Mouse (Mus musculus): ENCODE measurements around the gene Teddm1b. TPM values are rescaled to one million over a fixed set of nuclear protein-coding genes. Genes with fewer than 3 reads are reported as not detected.
A peak's percentile ranks its signal among the peaks of the same experiment; 100 is the strongest.
"Not testable (repeated sequence)": the region's sequence is repeated elsewhere in the genome, so short reads cannot be mapped to it uniquely, and the experiment has no call there.

The Teddm1b gene
- polyA plus RNA-seq (2017; shearing (Covaris generic)): under 1 TPM in 1 of 3 experiments, not detected in 2; 0.46 TPM

DNA sequence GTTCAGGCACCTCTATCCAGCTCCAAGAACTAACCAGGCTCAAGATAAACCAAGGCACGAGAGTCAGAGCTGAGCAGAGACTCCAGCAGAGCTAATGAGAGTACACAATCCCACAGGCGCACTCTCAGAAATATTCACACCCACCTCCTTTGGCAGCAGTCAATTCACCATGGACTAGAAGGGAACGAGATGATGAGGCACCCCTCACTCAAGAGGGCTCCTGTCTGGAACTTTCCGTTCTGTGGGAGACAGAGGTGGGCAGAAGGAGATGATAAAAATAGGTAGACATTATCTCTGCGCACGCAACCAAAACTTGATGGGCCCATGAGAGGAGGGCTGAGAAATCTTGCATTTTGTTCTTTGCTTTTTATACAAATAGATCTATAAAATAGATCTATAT lies at the start of gene Teddm1b:
TSS of gene Teddm1b (plus strand) at position 301 of the 400 bp plus-strand sequence.
- no peak for ATAC-seq

DNA sequence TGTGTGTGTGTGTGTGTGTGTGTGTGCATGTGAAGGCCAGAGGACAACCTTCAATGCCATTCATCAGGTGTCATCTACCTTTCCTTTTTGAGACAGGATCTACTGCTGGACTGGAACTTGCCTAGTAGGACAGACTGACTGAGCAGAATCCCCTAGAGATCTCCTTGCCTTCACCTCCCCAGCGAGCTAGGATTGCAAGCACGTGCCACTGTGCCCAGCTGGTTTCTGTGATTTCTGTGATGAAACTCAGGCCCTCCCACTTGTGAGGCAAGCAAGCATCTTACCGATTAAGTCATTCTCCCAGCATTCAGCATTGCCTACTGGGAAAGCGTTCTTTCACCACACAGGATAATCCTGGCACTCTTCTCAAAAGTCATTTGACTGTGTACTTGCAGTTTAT lies 43.4 kb upstream of the Teddm1b start:
- no peak for ATAC-seq

DNA sequence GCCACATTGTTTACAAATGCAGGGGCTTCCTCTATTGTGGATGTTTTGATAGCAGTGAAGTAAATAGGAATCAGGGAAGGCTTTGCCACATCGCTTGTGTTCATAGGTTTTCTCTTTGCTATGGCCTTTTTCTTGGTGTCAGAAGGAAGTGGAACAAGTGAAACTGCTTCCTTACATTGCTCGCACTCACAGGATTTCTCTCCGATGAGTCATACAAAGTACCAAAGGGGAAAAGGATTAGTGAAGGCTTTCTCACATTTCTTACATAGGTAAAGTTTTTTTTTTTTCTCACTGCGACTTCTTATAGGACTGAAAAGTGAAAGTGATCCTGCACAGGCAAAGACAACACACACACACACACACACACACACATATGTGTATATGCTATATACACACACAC lies 38.1 kb upstream of the Teddm1b start:
- ATAC-seq: no peak

DNA sequence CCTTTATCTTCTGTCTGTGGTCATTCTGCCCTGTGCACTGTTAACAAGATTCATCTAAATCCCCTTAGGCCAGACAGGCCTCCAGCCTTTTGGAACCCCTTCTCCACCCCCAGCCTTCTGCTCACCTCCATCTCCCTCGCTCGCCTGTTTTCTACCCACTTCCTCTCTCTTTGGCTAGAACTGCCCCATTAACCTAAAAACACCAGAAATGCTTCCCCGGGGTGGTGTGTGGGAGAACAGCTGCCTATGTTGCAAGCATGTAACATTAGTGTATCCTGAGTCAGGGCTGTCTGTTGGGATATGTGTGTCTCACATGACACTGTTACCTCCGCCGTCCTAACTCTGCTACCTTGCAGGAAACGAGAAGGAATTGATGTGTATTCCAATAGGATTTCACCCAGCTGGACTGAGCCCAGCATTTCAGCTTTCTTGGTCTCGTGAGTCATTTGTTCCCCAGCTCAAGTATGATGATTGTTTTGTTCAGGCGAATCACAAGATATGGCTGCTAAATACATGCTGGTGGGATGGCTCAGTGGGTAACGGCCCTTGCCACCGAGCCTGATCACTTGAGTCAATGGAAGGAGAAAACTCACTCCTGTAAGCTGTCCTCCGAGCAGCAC lies 31.9 kb upstream of the Teddm1b start:
- no peak for ATAC-seq

DNA sequence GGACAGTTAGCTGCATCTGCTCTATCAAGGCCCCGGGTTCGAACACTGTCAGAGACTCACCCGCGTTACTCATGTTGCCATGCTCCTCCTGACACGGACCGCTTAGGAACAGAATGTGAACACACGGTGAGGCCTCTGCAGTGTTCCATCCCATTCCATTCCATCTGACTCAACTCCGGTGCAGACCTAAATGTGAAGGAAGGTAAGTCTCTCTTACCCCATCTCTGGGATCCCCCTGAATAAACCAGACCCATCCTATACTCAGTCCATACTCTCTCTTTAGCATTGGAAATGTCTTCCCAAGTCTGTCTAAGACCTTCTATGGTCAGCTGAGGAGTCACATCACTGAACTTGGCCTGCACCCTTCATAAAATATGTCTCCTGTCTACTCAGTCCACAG lies 30.1 kb upstream of the Teddm1b start, which contains the start of gene Rgsl1:
TSS of gene Rgsl1 (minus strand) at position 101 of the 400 bp plus-strand sequence.
- no peak for ATAC-seq

DNA sequence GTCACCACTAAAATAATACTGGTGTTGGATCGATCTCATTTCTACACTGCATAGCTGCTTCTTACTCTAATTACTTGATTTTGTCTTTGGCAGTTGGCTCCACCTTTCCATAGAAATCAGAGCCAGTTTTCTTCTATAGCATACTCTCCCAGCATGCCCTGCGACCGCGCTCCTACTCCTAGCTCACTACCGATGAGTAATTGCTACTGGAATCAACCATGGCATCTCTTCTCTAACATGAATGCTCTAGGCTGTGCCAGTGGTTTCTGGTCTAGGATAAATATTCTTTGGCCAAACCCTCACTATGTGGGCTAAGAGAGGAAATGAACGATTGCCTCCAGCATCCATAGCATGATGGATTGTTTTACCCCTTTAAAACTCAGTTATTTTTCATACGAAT lies 27.7 kb upstream of the Teddm1b start:
- ATAC-seq: no peak

DNA sequence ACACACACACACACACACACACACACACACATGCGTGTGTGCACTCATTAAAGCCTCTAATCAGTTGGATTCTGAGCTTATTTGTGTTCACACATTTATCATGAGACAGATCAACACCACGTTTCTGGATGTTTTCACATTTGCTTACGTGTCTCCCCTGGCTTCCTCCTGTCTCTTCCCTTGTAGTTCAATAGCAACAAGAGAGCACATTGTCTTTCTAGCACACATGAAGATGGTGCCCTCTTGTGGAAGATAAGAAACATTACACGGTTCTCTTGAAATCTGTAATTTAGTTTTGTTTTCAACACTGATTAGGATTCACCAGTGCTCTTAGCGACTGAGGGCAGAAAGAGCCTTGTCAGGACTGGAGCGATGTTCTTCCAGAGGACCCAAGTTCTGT lies 27.3 kb upstream of the Teddm1b start:
- peak; percentile 72 for ATAC-seq

DNA sequence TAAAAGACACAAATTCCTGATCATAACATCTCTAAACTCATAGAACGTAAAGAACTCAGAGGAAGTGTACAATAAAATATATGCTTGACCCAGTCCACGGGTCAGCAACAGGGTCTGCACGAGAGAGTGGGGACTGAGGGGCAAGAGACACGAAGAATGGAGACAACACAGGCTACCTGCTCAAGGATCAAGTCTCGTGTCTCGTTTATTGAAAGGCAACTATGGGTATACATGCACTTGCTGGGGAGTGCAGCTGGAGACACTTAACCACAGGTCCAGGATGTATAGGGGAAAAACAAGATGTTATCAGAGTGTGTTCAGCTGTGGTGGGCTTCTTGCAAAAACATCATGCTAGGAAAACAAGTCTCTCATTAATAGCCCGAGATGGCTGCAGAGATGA lies 21.4 kb upstream of the Teddm1b start:
- ATAC-seq: not testable (repeated sequence)

DNA sequence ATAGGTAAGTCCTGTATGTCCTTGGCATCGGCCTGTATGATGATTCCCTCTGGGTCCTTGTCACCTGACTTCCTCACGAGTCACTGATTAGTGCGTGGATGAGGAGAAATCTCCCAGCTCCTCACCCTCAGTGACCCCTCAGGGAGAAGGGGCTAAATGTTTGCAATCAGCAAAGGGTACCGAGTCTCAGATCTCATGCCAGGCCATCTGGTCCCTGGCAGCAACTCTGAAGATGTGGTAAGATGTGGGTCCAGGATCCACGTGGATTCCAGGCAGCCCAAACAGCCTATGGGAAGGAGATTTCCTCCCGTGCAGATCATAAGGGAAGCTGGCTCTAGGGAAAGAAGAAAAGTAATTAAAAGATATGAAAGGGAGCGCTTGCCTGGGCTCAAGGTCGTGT lies 18.2 kb upstream of the Teddm1b start:
- ATAC-seq: no peak

DNA sequence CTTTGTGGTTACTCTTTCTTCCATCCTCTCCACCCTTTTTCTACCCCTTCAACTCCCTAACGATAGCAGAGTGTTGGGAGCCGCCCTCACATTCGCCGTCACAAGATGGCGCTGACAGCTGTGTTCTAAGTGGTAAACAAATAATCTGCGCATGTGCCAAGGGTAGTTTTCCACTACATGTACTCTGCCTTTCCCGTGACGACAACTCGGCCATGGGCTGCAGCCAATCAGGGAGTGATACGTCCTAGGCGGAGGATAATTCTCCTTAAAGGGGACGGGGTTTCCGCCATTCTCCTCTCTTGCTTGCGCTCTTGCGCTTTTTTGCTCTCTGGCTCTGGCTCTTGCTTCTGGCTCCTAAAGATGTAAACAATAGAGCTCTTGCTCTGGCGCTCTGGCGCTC lies 6.2 kb downstream of the Teddm1b start:
- not testable (repeated sequence) for ATAC-seq

DNA sequence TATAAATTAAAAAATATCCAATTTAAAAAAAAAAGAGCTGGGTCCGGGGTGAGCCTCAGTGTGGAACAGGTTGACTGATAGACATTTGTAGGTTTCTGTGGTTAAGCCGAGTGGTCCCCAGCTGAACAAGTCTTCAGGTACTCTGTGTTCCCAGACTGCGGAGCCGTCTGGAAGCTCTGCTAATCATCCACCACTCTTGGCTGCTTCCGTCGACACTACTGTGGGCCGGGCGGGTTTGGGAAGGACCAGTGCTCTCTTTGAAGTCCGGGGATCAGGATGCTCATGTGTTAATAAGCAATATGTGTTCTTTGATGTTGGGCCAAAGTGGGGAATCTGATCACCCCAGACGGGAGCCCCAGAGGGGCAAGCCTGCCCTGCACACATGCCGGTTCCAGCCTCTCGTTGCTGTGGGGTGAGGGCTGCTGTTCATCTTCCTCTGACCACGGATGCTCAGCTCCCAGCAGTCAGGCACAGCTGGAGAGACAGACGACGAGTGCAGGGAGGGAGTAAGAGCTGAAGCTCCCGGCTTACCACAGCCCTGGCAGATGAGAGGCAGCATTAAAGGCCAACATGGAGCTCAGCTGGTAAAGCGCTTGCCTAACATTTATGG lies 12.0 kb downstream of the Teddm1b start:
- ATAC-seq: no peak

DNA sequence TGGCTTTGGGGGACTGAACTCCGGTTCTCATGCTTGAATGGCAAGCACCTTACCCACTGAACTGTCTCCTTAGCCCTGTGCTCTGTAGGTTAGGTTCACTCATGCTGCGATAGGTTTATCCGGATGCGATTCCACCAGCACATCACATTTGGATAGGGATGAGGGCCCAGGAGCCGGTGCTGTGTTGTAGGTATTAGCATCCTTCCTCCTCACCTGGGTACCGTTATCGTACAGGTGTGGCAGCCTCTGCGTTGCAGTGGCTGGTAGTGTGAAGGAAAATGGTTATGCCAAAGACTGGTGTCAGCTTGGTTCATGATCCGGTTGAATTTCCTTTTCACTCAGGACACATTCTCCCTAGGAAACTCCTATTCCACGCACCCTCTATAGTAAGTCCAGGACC lies 16.0 kb downstream of the Teddm1b start:
- no peak for ATAC-seq

DNA sequence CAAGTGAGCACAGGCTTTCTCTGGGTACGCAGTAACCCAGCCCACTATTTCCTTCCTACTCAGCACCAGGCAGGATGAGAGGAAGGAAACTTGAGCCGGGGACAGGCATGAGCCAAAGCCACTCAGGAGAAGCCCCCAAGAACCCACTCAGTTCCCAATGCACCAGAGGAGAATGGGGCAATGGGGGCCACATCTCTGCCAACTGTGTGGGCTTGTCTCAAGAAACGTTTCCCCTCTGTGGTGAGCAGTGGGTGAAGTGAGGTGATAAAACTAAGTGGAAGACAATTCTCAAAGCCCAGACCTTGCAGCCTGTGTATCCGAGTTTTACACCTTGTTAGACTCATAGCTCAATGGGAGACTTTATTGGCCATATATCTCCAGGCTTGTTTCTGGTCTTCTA lies 17.3 kb downstream of the Teddm1b start, which contains the start of gene Teddm1a:
TSS of gene Teddm1a (plus strand) at position 301 of the 400 bp plus-strand sequence.
- no peak for ATAC-seq

DNA sequence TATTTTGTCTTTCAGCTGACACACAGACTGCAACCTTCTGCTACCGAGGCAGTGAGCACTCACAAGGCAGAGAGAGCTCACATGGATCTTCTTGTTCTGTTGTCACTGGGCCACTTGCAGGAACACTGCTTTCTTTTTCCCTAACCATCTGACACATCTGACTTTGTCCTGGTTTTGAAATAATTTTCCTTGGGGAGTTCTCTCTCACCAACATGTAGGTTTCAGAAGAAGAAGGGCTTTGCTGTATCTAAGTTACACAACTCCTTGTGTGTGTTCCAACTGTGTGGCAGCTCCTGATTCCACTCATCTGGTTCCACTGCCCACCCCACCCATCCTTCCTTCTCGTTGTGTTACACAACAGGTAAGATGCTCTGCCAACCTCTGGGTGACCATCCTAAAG lies 19.6 kb downstream of the Teddm1b start:
- ATAC-seq: no peak

DNA sequence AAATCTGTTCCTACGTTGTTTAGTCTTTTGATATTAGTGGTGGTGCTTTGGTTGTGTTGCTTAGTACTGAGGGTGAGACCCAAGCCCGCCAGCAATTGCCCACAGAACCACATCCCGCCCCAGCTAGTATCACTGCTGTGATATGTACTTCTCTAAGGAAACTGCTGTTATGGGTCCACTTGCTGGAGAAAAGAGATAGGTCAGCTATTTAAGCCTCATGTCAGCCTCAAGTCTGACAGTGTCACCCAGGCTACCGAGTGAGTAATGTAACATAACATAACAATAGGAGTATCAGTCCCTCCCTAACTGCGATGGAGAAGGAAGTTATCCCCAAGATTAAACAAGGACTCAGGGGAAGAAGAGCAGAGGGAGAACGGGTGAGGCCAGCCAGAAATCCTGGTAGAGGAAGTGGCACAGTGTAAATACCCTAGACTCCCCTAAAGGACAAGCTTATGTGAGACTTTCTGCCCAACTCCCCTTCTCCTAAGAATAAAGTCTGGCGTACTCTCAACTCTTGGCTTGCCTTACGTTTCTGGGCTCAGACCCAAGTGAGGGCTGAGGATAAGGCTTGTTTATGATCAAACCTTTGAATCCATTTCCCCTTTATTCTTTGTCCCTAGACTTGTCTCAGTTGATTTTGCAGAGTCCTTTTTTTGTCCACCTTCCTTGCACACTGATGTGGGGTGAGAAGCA lies 20.2 kb downstream of the Teddm1b start:
- no peak for ATAC-seq

DNA sequence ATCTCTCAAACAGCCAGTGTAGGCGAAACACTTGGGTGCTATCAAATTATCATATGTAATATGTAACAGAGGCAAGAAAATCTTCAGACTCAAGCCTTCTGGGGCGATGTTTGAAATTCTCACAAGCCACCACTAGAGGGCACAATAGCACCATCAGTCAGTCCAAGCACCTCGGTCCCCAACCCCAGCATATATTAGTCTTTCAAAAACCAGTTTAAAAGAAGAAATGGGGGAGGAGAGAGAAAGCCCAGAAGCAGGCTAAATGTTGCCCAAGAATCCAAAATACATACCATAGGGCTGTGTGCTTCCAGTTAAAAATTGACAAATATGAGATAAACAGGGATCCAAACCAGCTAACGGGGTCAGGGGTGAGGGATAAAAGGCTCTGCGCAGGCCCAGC lies 20.8 kb downstream of the Teddm1b start:
- peak; percentile 20 for ATAC-seq

DNA sequence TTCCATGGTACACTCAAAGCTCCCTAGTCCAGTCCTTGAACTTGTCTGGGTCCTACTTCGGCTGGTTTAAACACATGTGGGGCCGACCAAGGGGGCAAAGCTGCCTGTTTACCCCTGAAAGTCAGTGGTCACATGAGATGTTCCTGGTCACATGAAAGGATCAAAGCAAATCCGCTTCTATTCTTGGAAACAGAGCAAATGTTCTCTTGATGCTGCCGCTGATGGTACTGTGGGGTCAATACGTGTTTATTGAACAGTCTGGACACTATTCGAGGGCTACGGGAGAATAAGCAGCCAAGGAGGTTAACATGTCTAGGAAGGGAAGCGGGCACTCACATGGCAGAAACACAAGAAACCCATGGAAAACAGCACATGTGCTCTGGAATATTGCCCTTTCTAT lies 23.1 kb downstream of the Teddm1b start:
- ATAC-seq: no peak

DNA sequence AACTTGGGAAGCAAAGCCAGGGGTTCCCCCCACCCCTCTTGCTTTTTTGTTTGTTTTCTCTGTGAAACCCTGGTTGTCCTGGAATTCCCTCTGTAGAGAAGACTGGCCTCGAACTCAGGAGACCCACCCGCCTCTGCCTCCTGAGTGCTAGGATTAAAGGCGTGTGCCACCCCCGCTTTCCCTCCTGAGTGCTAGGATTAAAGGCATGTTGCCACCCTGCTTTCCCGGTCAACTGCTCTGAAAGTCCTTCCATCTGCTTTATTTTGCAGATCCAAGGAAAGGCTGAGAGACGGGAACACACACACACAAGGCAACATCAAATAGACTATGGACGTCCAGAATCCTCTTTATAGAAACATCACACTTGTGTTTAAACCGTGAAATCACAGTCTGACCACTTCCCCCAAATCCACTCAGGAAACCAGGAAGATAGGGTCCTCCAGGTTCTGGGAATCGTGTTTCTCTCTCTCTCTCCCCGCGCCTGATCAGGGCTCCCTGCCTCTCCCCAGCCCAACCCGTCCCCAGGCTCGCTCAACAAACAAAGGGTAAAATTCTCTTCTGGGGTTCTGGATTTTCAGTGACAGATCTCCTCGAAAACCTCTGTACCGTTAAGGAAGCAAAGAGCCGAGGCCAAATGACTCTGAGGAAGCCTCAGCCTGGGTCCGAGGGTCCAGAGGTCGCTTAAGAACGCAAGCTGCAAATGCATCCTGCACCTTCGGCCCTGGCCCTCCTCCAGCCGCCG lies 25.0 kb downstream of the Teddm1b start:
- ATAC-seq: no peak

DNA sequence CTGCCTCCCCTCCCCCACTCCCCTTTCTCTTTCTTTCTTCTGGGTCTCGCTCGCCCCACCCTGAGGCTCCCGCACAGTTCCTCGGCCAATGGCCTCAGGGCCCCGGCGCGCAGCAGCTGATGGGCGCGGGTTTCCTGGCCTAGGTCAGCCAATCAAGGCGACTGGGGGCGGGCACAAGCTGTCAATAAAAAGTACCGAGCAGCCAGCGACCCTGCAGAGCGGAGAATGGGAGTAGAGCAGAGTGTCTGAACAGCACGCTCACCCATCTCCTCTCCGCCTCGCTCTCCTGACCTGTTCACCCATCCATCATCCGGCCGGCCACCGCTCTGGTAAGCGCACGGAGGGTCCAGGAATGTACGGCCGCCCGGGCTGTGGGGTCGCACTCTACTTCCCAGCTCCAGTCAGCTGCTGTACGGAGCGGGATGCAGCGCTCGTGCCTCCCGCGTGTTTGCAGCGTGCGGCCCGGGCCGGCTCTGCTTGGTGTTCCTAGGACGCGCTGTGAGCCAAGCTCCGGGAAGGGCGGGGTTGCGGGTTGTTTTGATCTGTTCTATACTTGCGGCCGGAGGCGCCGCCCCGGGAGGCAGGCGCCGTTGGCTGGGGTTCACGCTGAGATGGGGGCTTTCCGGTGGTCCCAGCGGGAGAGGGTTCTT lies 25.7 kb downstream of the Teddm1b start, which contains the start of the genes Glul and Teddm2:
TSS of gene Glul (plus strand) at position 214 of the 650 bp plus-strand sequence.
TSS of gene Teddm2 (minus strand) at position 498 of the 650 bp plus-strand sequence.
- peak; percentile 93 for ATAC-seq

DNA sequence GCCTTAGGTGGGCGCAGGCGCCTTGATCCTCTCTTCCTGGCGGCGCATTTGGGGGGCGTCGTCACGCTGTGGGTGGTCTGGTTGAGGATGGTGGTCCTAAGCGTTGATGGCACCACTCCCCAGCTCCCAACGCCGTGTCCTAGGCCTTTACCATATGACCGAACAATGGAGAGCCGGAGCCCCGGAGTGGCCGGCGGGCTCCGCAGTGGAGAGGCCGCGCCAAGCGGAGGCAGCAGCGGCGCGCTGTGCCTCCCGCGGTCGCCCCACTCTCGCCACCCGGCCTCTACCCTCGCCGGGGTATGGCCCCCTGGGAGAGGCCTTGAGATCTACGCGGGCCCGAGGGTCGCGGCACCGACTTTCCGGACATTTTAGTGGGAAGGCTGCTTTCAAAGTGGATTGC lies 26.2 kb downstream of the Teddm1b start:
- ATAC-seq: peak; percentile 7

DNA sequence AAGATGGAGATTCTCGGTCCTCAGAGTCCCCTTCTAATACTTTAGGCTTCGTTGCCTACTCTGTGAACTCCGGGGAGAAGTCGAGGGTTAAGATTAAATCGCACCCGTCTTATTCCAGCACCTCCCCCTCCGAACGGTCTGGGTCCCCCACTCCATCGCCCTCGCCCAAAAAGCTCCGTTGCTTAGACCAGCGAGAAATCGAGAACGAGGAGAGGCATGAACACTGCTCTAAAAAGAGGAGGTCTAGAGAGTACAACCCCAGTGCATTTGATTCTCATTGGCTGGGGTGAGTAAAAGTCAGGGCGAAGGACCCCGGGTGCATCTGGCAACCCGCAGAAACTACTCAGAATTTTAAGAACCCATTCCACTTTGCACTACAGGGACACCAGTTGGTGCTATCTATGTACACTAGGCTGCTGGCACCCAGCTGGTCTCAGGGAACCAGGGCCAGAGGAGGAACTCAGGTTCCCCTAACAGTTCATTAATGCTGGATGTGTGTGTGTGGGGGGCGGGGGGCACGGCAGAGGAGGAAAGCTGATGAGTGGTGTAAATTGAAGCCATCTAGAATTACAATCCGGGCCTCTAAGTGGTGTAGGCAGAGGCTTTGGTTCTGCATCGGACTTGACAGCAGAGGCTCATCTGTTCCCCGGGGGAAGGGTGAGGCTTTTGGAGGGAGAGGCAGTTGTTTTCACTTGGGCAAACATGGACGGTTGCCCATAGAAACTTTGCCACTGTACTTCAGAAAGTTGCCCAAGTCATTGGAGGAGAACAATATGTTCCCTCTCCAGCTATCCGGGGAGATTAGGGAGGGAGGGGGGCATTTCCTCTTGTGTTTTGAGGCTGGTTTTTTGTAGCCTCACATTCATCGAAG lies 26.9 kb downstream of the Teddm1b start:
- no peak for ATAC-seq

All from inflammation-experienced regulatory T-cells, adult 6 months (primary cell).